Mouse (Mus musculus) activated CD4-positive, CD25-positive, alpha-beta regulatory T cell (primary cell): ENCODE results near the gene Rad51ap2. TPM values are rescaled to one million over a fixed set of nuclear protein-coding genes. Genes with fewer than 3 reads are reported as not detected.

Experiments
- polyA plus RNA-seq, 2 experiments: library from polyadenylated mRNA; unstranded; fragments of 100-300 nt; shearing (Covaris generic); gene quantifications; one replicate each; pipeline ENCODE4 v1.2.1; 2017

Rad51ap2 gene
- polyA plus RNA-seq: under 1 TPM in 1 of 2 experiments, not detected in 1; 0.16 TPM

DNA sequence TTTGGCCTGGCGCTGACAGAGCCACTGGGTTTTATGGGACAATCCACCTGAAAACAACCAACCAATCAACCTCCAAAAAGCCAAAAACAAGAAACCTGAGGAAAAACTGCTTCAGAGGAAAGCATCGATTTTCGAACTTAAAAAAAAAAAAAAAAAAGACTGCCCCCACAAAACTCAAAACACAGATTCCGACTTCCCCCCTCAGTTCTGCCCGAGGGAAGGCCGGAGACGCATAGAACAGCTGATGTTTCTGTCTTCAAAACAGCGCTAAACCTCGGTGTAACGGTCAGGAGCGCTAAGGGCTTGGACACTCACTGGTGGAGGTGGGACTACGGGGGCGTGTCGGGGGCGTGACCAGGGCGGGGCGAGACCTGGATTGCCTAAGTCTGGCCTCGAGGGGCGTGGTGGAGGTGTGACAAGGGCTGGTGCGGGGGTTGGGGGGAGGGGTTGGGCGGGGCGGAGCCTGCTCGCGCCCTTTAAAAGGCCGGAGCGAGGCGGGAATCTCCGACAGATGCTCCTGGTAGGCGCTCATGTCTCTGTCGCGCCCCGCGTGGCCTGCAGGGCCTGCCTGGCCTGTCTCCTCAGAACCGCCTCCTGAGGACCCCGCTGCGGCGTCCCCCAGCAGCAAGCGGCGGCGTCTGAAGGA, at the start of gene Rad51ap2:
TSS of gene Rad51ap2 (plus strand) at position 531 of the 646 bp plus-strand sequence.

GRCm38 (mm10) chr12:11436497-11437265, 19.2 kb upstream of the Rad51ap2 start, which contains the start of gene Vsnl1:
Vsnl1 (minus strand) TSS chr12:11436613.

Other genes starting within 250 kb of the Rad51ap2 start
- under 1 TPM; 0.39 to 0.63 TPM for gene Msgn1, start 247.1 kb upstream of the Rad51ap2 start, polyA plus RNA-seq
- gene Gen1, start 190.3 kb upstream of the Rad51ap2 start, polyA plus RNA-seq: 1 to 10 TPM; 3.4 to 3.5 TPM
- gene Smc6, start 190.2 kb upstream of the Rad51ap2 start, polyA plus RNA-seq: 100 to 1,000 TPM; 169 to 189 TPM
- gene Vsnl1, start 19.5 kb upstream of the Rad51ap2 start, polyA plus RNA-seq: not detected